ENCODE assay signal across 27 mouse cellular contexts in genomic region chr3:104773301-104773700, GRCm38 (mm10). TPM values are rescaled to one million over a fixed set of nuclear protein-coding genes. Genes with fewer than 3 reads are reported as not detected.
A peak's percentile ranks its signal among the peaks of the same experiment; 100 is the strongest.
DNase-seq lines count a peak whose midpoint lies in the region; ATAC-seq lines count a peak whose summit lies in the region.
"Had no signal": no experiment of that assay in that cellular context is flagged by ENCODE, and none has a peak within 500 bp of the region (broad histone marks: within the 10 kb centered on the region; RNA-seq: fewer than 3 reads in every experiment).

No protein-coding gene starts in this region.

- H3K9me3 ChIP-seq in limb, embryonic 12.5 days: no peaks in the 10 kb centered on the region
- H3K9me3 ChIP-seq in forebrain, embryonic 13.5 days (replicated peaks): no peaks in the 10 kb centered on the region
- H3K9me3 ChIP-seq: embryonic facial prominence, embryonic 15.5 days; forebrain, embryonic 15.5 days; heart, embryonic 12.5 days; heart, embryonic 15.5 days had no signal

- peaks cover 45% of the 10 kb centered on the region for H3K4me1 ChIP-seq in limb, embryonic 12.5 days (replicated peaks)
- peaks cover 6% of the 10 kb centered on the region; the same call in 1 of the 2 replicates for H3K4me1 ChIP-seq in forebrain, embryonic 13.5 days

- no peak overlapping the region for H3K4me2 ChIP-seq in limb, embryonic 12.5 days
- no peak overlapping the region for H3K4me2 ChIP-seq in forebrain, embryonic 13.5 days
- H3K4me2 ChIP-seq: embryonic facial prominence, embryonic 15.5 days; forebrain, embryonic 15.5 days; heart, embryonic 12.5 days; heart, embryonic 15.5 days; hindbrain, embryonic 14.5 days had no signal

- peak overlapping the region; percentile 45; the same call in 1 of the 2 replicates for H3K27ac ChIP-seq in limb, embryonic 12.5 days
- H3K27ac ChIP-seq in forebrain, embryonic 13.5 days: no peak overlapping the region
- H3K27ac ChIP-seq: embryonic facial prominence, embryonic 15.5 days; forebrain, embryonic 15.5 days; heart, embryonic 15.5 days; hindbrain, embryonic 14.5 days; hindbrain, postnatal 0 days had no signal

- peak; percentile 5 for DNase-seq in thymus, postnatal 4 days
- DNase-seq in thymus, postnatal 36 days: no peak
- peak; percentile 81 for DNase-seq in retina, postnatal 7 days (ENCODE audit: low read depth, low spot score)
- no peak for DNase-seq in urinary bladder, postnatal 36 days (ENCODE audit: low spot score in 2 of 2)
- DNase-seq: adrenal gland, adult 8-10 months; adrenal gland, postnatal 25 days; cerebellum, adult 11-12 months; cerebellum, adult 8-10 months; cerebellum, postnatal 10 days; cerebellum, postnatal 36 days; embryo, embryonic 11 days; gastrocnemius, postnatal 25 days; heart, adult 18-20 months; heart, postnatal 14 days; heart, postnatal 4 days had no signal

- no peak for ATAC-seq in limb, embryonic 12.5 days (ENCODE audit: insufficient number of reproducible peaks, insufficient read depth, low FRiP score, low TSS enrichment, low read depth)
- no peak for ATAC-seq in forebrain, embryonic 13.5 days
- ATAC-seq: activated CD4-positive, CD25-positive, alpha-beta regulatory T cell, adult 4 months; CD4-positive, CD25-positive, alpha-beta regulatory T cell, adult 4 months; forebrain, embryonic 15.5 days; hindbrain, postnatal 0 days had no signal

- peaks cover 31% of the 10 kb centered on the region for H3K27me3 ChIP-seq in limb, embryonic 12.5 days
- peaks cover 28% of the 10 kb centered on the region for H3K27me3 ChIP-seq in forebrain, embryonic 13.5 days

- H3K9ac ChIP-seq in limb, embryonic 12.5 days (replicated peaks): no peak overlapping the region
- no peak overlapping the region for H3K9ac ChIP-seq in forebrain, embryonic 13.5 days
- H3K9ac ChIP-seq: embryonic facial prominence, embryonic 15.5 days; forebrain, embryonic 15.5 days; heart, embryonic 12.5 days; heart, embryonic 15.5 days; hindbrain, embryonic 14.5 days had no signal

- no peaks in the 10 kb centered on the region for H3K36me3 ChIP-seq in limb, embryonic 12.5 days
- no peaks in the 10 kb centered on the region for H3K36me3 ChIP-seq in forebrain, embryonic 13.5 days (ENCODE audit: poor library complexity, severe bottlenecking)
- H3K36me3 ChIP-seq: embryonic facial prominence, embryonic 15.5 days; forebrain, embryonic 15.5 days; heart, embryonic 12.5 days; heart, embryonic 15.5 days had no signal

- WGBS in limb, embryonic 12.5 days: 64% methylated on average over 7 of the region's 7 CpGs
- WGBS in forebrain, embryonic 13.5 days: 66% methylated on average over 7 of the region's 7 CpGs

- H3K4me3 ChIP-seq in limb, embryonic 12.5 days (replicated peaks): no peak overlapping the region
- H3K4me3 ChIP-seq in forebrain, embryonic 13.5 days: no peak overlapping the region
- H3K4me3 ChIP-seq: embryonic facial prominence, embryonic 15.5 days; forebrain, embryonic 15.5 days; heart, embryonic 12.5 days; heart, embryonic 15.5 days had no signal

RNA-seq across cellular contexts. Expression of gene Ppm1j, which starts 7.6 kb away (rescaled TPM):
- 2.6 and 3.4 TPM in 2 replicates for polyA plus RNA-seq in limb, embryonic 12.5 days (2016; fragmentation: Nextera tagmentation; extraction: Ambion mirVana)
- 0.68 and 1.7 TPM in 2 replicates for polyA plus RNA-seq in forebrain, embryonic 13.5 days (2015; fragmentation: Nextera tagmentation; extraction: Ambion mirVana)

RNA-seq across cellular contexts. Expression of gene Fam19a3, which starts 8.3 kb away (rescaled TPM):
- polyA plus RNA-seq in limb, embryonic 12.5 days (2016; fragmentation: Nextera tagmentation; extraction: Ambion mirVana): 0.24 and 0.85 TPM in 2 replicates
- 0.04 TPM in 1 of 2 replicates, not detected in the other for polyA plus RNA-seq in forebrain, embryonic 13.5 days (2015; fragmentation: Nextera tagmentation; extraction: Ambion mirVana)
- polyA plus RNA-seq: C2C12; embryonic facial prominence, embryonic 11.5 days; hindbrain, postnatal 0 days had no signal

RNA-seq across cellular contexts. Expression of gene Rhoc, which starts 14.9 kb away (rescaled TPM):
- polyA plus RNA-seq in limb, embryonic 12.5 days (2016; fragmentation: Nextera tagmentation; extraction: Ambion mirVana): 152 and 154 TPM in 2 replicates
- 51.2 and 55.4 TPM in 2 replicates for polyA plus RNA-seq in forebrain, embryonic 13.5 days (2015; fragmentation: Nextera tagmentation; extraction: Ambion mirVana)

RNA-seq across cellular contexts. Expression of gene Mov10, which starts 45.1 kb away (rescaled TPM):
- 73.8 and 77.2 TPM in 2 replicates for polyA plus RNA-seq in limb, embryonic 12.5 days (2016; fragmentation: Nextera tagmentation; extraction: Ambion mirVana)
- polyA plus RNA-seq in forebrain, embryonic 13.5 days (2015; fragmentation: Nextera tagmentation; extraction: Ambion mirVana): 7.2 and 10.5 TPM in 2 replicates

Comparison
In these comparisons a context has a peak if more than half of its experiments do, and no peak if none do; other contexts are left out.
1. DNase-seq: peak in thymus, postnatal 4 days (single experiment) and retina, postnatal 7 days (single experiment); none in thymus, postnatal 36 days (0 of 2) and urinary bladder, postnatal 36 days (0 of 2).